ENCODE assay signal across 20 mouse cellular contexts in the genomic region with DNA sequence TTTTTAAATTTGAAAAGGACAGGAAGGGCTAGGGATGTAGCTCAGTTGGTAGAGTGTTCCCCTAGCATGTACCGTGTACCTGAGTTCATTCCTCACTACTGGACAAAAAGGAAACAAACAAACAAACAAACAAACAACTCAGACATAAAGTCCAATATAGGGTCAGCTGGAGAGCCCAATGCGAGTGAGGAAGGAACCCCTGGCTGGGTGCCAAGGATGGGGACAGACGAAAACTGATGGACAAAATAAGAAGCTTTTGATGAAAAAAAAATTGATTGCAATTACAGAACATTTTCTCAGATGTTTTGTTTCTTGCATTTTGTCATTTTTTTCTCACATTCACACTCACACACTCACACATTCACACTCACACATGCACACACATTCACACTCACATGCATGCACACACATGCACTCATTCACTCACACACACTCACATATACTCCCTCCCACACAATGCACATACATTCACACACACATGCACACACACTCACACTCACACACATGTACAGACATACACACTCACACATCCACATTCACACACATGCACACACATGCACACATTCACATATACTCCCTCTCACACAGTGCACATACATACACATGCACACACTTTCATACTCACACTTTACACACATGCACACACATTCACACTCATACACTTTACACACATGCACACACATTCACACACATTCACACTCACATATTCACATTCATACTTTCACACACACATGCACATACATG. TPM values are rescaled to one million over a fixed set of nuclear protein-coding genes. Genes with fewer than 3 reads are reported as not detected.
DNase-seq lines count a peak whose midpoint lies in the region; ATAC-seq and TF ChIP-seq lines count a peak whose summit lies in the region.
"Had no signal": no experiment of that assay in that cellular context is flagged by ENCODE, and none has a peak within 500 bp of the region (broad histone marks: within the 10 kb centered on the region; RNA-seq: fewer than 3 reads in every experiment).

No protein-coding gene starts in this region.

- TF ChIP-seq CTCF in small intestine, adult 2 months (IDR thresholded peaks at IDR 0.05; ENCODE audit: extremely low read depth, insufficient read length, insufficient replicate concordance, low read depth, low read length) = no peak

- peaks cover 40% of the 10 kb centered on the region for H3K4me1 ChIP-seq in megakaryocyte, embryonic 14.5 days
- peaks cover 7% of the 10 kb centered on the region; the same call in 1 of the 2 replicates for H3K4me1 ChIP-seq in small intestine, adult 2 months (ENCODE audit: control insufficient read depth, insufficient read depth, insufficient read length, low read length)

- H3K27me3 ChIP-seq in megakaryocyte, embryonic 14.5 days (replicated peaks) = peaks cover 58% of the 10 kb centered on the region
- H3K27me3 ChIP-seq in small intestine, adult 2 months (ENCODE audit: control insufficient read depth, insufficient read depth, low read length) = no peaks in the 10 kb centered on the region
- H3K27me3 ChIP-seq: embryonic facial prominence, embryonic 15.5 days; limb, embryonic 13.5 days; midbrain, embryonic 15.5 days had no signal

- TF ChIP-seq POLR2A in small intestine, adult 2 months (IDR thresholded peaks at IDR 0.05; ENCODE audit: low read depth, low read length) = no peak

- no peaks in the 10 kb centered on the region for H3K36me3 ChIP-seq in megakaryocyte, embryonic 14.5 days (replicated peaks; ENCODE audit: low read length)
- H3K36me3 ChIP-seq in small intestine, adult 2 months (ENCODE audit: control insufficient read depth, insufficient read depth, low read length) = no peaks in the 10 kb centered on the region
- H3K36me3 ChIP-seq: embryonic facial prominence, embryonic 15.5 days; forebrain, embryonic 10.5 days; hindbrain, embryonic 10.5 days; limb, embryonic 13.5 days; midbrain, embryonic 15.5 days had no signal

- H3K27ac ChIP-seq in small intestine, adult 2 months (ENCODE audit: insufficient read depth, low read depth, low read length) = 0 out of 2 replicates have a peak overlapping the region, but pooled peaks have one; percentile 85
- H3K27ac ChIP-seq: embryonic facial prominence, embryonic 15.5 days; heart, adult 2 months; kidney, postnatal 0 days; limb, embryonic 13.5 days; liver, embryonic 14.5 days; midbrain, embryonic 15.5 days had no signal

- ATAC-seq in CD4-positive, CD25-positive, alpha-beta regulatory T cell, adult 4 months = no peak
- ATAC-seq in megakaryocyte, adult 5-6 weeks (ENCODE audit: poor library complexity, severe bottlenecking) = no peak
- ATAC-seq: midbrain, embryonic 15.5 days had no signal

- H3K4me3 ChIP-seq in megakaryocyte, embryonic 14.5 days (replicated peaks) = peak overlapping the region; percentile 67
- H3K4me3 ChIP-seq in small intestine, adult 2 months (ENCODE audit: low read depth, low read length) = no peak overlapping the region
- H3K4me3 ChIP-seq: embryonic facial prominence, embryonic 15.5 days; heart, adult 2 months; limb, embryonic 13.5 days; midbrain, embryonic 15.5 days had no signal

- peak; percentile 27 for DNase-seq in CD4-positive, CD25-positive, alpha-beta regulatory T cell, adult 2 months (ENCODE audit: low read depth, low spot score)
- peak; percentile 32 for DNase-seq in gastrocnemius, postnatal 10 days
- DNase-seq in gastrocnemius, adult 18-20 months (ENCODE audit: low spot score) = no peak
- DNase-seq in thymus, postnatal 10 days (ENCODE audit: low spot score in 2 of 2) = no peak
- DNase-seq: adrenal gland, postnatal 10 days; cerebellum, adult 2 months; heart, adult 2 months; layer of hippocampus, adult 9-11 months; right cerebral cortex, postnatal 14 days had no signal

- WGBS in small intestine, adult 2 months = 14% methylated on average over 3 of the region's 3 CpGs

- no peaks in the 10 kb centered on the region for H3K9me3 ChIP-seq in megakaryocyte, embryonic 14.5 days
- H3K9me3 ChIP-seq: embryonic facial prominence, embryonic 15.5 days; forebrain, embryonic 10.5 days; hindbrain, embryonic 10.5 days; limb, embryonic 13.5 days; midbrain, embryonic 15.5 days had no signal

RNA-seq across cellular contexts. Expression of gene Slc4a8, which starts 5.5 kb away (rescaled TPM):
- 1 to 10 TPM; 5.7 to 7.7 TPM for polyA plus RNA-seq in CD4-positive, CD25-positive, alpha-beta regulatory T cell, adult 4 months (2017; shearing (Covaris generic))
- 1 to 10 TPM; 1.7 to 2.4 TPM for total RNA-seq in gastrocnemius, postnatal 10 days (2021)
- total RNA-seq in gastrocnemius, adult 18-20 months (2021) = 1 to 10 TPM in 1 of 2 experiments, under 1 TPM in 1; 0.76 to 2.0 TPM
- 0.02 TPM in 1 of 2 replicates, not detected in the other for polyA plus RNA-seq in megakaryocyte, embryonic 14.5 days (2012; ENCODE audit: insufficient read depth, low replicate concordance)
- total RNA-seq in megakaryocyte, adult 5-6 weeks (2015) = 0.16 and 4.0 TPM in 2 replicates
- 1.8 and 2.3 TPM in 2 replicates for total RNA-seq in megakaryocyte, adult 5-6 weeks (2017)
- 0.51 and 0.98 TPM in 2 replicates for polyA plus RNA-seq in small intestine, adult 2 months (2012; rRNA removed)

RNA-seq across cellular contexts. Expression of gene Galnt6, which starts 26.9 kb away (rescaled TPM):
- polyA plus RNA-seq in CD4-positive, CD25-positive, alpha-beta regulatory T cell, adult 4 months (2017; shearing (Covaris generic)) = 100 to 1,000 TPM in 1 of 2 experiments, 10 to 100 TPM in 1; 63.9 to 105 TPM
- 1 to 10 TPM in 1 of 2 experiments, under 1 TPM in 1; 0.23 to 1.6 TPM for total RNA-seq in gastrocnemius, postnatal 10 days (2021)
- under 1 TPM in 1 of 2 experiments, not detected in 1; 0.12 TPM for total RNA-seq in gastrocnemius, adult 18-20 months (2021)
- polyA plus RNA-seq in megakaryocyte, embryonic 14.5 days (2012; ENCODE audit: insufficient read depth, low replicate concordance) = 2.3 TPM in 1 of 2 replicates, not detected in the other
- total RNA-seq in megakaryocyte, adult 5-6 weeks (2015) = 3.6 and 4.2 TPM in 2 replicates
- 9.6 and 11.4 TPM in 2 replicates for total RNA-seq in megakaryocyte, adult 5-6 weeks (2017)
- 35.2 and 73.0 TPM in 2 replicates for polyA plus RNA-seq in small intestine, adult 2 months (2012; rRNA removed)
- polyA plus RNA-seq: forebrain, embryonic 10.5 days had no signal

Comparison
In these comparisons a context has a peak if more than half of its experiments do, and no peak if none do; other contexts are left out.
1. DNase-seq: peak in CD4-positive, CD25-positive, alpha-beta regulatory T cell, adult 2 months (single experiment) and gastrocnemius, postnatal 10 days (single experiment); none in gastrocnemius, adult 18-20 months (single experiment) and thymus, postnatal 10 days (0 of 2).